Mouse (Mus musculus) midbrain, embryonic 14.5 days (tissue): ENCODE data around the gene Ddo. TPM values are rescaled to one million over a fixed set of nuclear protein-coding genes. Genes with fewer than 3 reads are reported as not detected.

Experiments used
- ATAC-seq: fragments of 200-750 bp; cut with Nextera tagmentation; 2 replicates; pipeline ENCODE4 v1.8.0; 2017; ENCODE audit warnings: moderate number of reproducible peaks, moderate library complexity; ENCODE audit not compliant: low FRiP score, low TSS enrichment
- DNase-seq: peaks from one replicate; pipeline ENCODE4 v3.0.0-alpha.2; 2015
- H3K27ac ChIP-seq: fragments of 300-500 bp; sonication (generic); replicated peaks from 2 replicates; pipeline ENCODE4 v1.5.1; 2014; ENCODE audit warnings: mild to moderate bottlenecking, low read depth, low read length, moderate library complexity
- H3K27me3 ChIP-seq: fragments of 300-500 bp; sonication (generic); 2 replicates; pipeline ENCODE4 v1.6.1; 2014; ENCODE audit warnings: low read length, control low read depth, mixed read lengths; ENCODE audit not compliant: control insufficient read depth, insufficient read depth
- H3K36me3 ChIP-seq: fragments of 300-500 bp; sonication (generic); 2 replicates; pipeline ENCODE4 v1.6.1; 2014; ENCODE audit warnings: low read length, control low read depth; ENCODE audit not compliant: control insufficient read depth, insufficient read depth
- H3K4me1 ChIP-seq: fragments of 300-500 bp; sonication (generic); 2 replicates; pipeline ENCODE4 v1.6.1; 2014; ENCODE audit warnings: mild to moderate bottlenecking, antibody characterized with exemption, low read length, control low read depth; ENCODE audit not compliant: control insufficient read depth, insufficient read depth
- H3K4me2 ChIP-seq: fragments of 300-500 bp; sonication (generic); 2 replicates; pipeline ENCODE4 v1.6.1; 2014; ENCODE audit warnings: mild to moderate bottlenecking, low read length, moderate library complexity
- H3K4me3 ChIP-seq: fragments of 300-500 bp; sonication (generic); replicated peaks from 2 replicates; pipeline ENCODE4 v1.5.1; 2014; ENCODE audit warnings: low read depth, low read length
- H3K9ac ChIP-seq: fragments of 300-500 bp; sonication (generic); replicated peaks from 2 replicates; pipeline ENCODE4 v1.6.1; 2014; ENCODE audit warnings: mild to moderate bottlenecking, low read length, moderate library complexity
- H3K9me3 ChIP-seq: fragments of 300-500 bp; sonication (generic); 2 replicates; pipeline ENCODE4 v1.6.1; 2016; ENCODE audit warnings: low read length, control low read depth, mixed read lengths; ENCODE audit not compliant: control insufficient read depth
- WGBS: fragments of 180-500 bp; shearing (Covaris S2); extraction: QIAGEN DNeasy Blood & Tissue Kit; methylation state at CpG from one replicate; pipeline ENCODE4 v1.1.7; 2014; 5-methylcytosine and 5-hydroxymethylcytosine counted together
- polyA plus RNA-seq: library from polyadenylated mRNA; unstranded; fragments of >200 nt; fragmentation: Nextera tagmentation; extraction: Ambion mirVana; gene quantifications from 2 replicates; pipeline ENCODE4 v1.2.1, GENCODE M21; 2014

Gene Ddo
- polyA plus RNA-seq, 1 experiment from 2014 or later: 0.45 TPM

DNA sequence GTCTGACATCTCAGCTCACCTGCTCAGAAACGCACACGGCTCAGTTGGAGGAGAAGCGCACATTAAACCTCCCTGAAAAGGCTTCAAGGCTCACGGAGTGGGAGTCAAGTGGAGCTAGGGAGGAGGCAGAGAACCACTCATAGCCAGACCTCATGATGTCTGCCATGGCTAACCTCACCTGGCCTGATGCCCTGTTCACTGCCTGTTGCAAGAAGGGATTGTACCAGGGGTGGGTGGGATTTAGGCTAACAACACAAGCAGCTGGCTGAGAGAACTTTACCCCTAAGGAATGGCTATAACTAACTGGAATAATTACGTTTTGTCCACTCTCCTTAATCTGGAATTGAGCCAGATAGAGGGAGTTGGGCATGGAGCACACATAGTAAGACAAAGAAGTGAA, 646 bp downstream of the Ddo start:
- ATAC-seq (no peak), DNase-seq (no peak)
- Histone ChIP-seq H3K9me3 (no peaks in the 10 kb centered on the region), H3K9ac (no peak overlapping the region), H3K4me2 (no peak overlapping the region), H3K4me1 (no peaks in the 10 kb centered on the region), H3K27ac (no peak overlapping the region), H3K36me3 (no peaks in the 10 kb centered on the region), H3K4me3 (no peak overlapping the region), H3K27me3 (no peaks in the 10 kb centered on the region)
- WGBS: 79% methylated on average over 5 of the region's 5 CpGs

DNA sequence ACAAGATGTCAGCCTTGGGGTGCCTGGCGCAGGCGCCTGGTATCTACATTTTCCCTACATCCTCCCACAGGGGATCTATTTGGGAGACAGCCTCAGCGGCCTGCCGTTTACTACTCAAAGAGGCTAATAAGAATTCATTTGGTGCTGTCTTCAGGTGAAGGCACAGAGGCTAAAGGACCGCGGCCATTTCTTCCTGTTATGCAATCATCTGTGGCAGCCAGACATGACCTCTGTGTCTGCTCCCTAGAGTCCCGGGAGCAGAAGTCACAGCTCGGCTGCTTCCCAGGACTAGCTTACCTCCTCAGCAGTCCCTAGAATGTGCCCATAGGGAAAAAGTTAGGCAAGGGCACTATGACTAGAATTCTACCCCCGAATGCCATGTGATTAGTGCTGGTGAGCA, 1.1 kb downstream of the Ddo start:
- DNase-seq: no peak

DNA sequence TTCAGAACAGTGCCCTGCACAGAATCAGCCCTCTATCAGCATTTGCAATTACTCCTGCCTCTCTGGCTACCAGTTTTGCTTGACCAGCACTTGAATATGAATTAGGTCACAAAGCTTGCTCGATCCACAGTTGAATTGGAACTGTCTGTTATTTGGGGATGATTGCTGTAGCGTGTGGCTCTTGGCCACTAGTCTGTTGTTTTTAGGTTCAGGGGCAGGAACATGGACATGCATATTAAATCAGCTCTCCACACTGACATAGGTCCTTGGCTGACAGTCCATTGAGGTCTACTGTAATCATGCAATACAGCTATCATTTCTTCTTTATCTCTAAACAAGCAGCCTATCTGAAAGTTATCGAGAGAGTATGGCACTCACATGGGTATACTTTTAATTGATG, 2.3 kb downstream of the Ddo start:
- Histone ChIP-seq H3K4me3 (no peak overlapping the region), H3K9ac (no peak overlapping the region), H3K27me3 (no peaks in the 10 kb centered on the region), H3K36me3 (no peaks in the 10 kb centered on the region), H3K4me1 (no peaks in the 10 kb centered on the region), H3K27ac (no peak overlapping the region), H3K4me2 (no peak overlapping the region), H3K9me3 (no peaks in the 10 kb centered on the region)
- WGBS: 65% methylated on average over 3 of the region's 3 CpGs
- DNase-seq: no peak
- no peak for ATAC-seq

More for the DNA sequence above, 1.1 kb downstream of the Ddo start:
- Histone ChIP-seq H3K27ac (no peak overlapping the region), H3K9me3 (no peaks in the 10 kb centered on the region), H3K4me3 (no peak overlapping the region), H3K27me3 (no peaks in the 10 kb centered on the region), H3K4me1 (no peaks in the 10 kb centered on the region), H3K9ac (no peak overlapping the region), H3K4me2 (no peak overlapping the region), H3K36me3 (no peaks in the 10 kb centered on the region)
- ATAC-seq: no peak
- WGBS: 82% methylated on average over 9 of the region's 9 CpGs

DNA sequence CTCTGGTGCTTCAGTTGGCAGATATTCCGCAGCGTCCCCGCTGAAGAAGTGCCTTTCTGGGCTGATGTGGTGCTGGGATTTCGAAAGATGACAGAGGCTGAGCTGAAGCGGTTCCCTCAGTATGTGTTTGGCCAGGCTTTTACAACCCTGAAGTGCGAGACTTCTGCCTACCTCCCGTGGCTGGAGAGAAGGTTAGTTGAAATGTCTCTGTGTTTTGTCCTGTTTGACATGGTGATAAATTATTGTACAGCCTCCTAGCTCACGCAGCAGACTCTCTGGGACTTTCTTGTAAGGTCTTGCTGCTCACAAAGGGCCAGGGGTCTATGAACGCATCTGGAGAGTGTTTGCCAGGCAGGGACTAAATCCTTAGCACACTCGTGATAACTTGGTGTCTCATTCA, 7.5 kb downstream of the Ddo start:
- DNase-seq: no peak
- H3K9me3 ChIP-seq: no peaks in the 10 kb centered on the region

DNA sequence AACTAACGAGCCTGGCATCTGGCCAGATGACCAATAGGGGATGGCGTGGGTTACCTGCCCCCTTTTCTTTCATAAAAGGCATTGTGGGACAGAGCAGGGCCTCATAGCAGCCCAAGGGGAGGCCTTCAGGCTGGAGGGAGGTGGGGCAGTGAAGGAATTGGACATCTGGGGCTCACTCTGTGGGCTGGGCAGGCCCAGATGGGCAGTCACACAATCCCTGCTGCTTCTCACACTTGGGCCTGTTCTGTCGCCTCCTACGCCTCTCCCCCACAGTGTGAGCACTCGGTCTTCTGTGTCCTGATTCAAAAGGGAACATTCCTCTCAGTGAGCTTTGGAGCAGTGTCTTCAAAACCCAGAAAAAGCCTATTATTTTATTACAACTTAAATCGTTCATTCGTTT, 8.5 kb downstream of the Ddo start:
- no peak overlapping the region for H3K9ac ChIP-seq
- no peaks in the 10 kb centered on the region for H3K4me1 ChIP-seq
- ATAC-seq: no peak
- H3K36me3 ChIP-seq: no peaks in the 10 kb centered on the region
- no peaks in the 10 kb centered on the region for H3K9me3 ChIP-seq
- no peak for DNase-seq
- whole genome bisulfite sequencing: 48% methylated on average over 7 of the region's 7 CpGs
- H3K4me2 ChIP-seq: no peak overlapping the region
- H3K27me3 ChIP-seq: no peaks in the 10 kb centered on the region
- H3K4me3 ChIP-seq: no peak overlapping the region
- H3K27ac ChIP-seq: no peak overlapping the region

More for the DNA sequence above, 7.5 kb downstream of the Ddo start:
- no peak for ATAC-seq
- Histone ChIP-seq H3K4me3 (no peak overlapping the region), H3K4me2 (no peak overlapping the region), H3K27ac (no peak overlapping the region), H3K4me1 (no peaks in the 10 kb centered on the region), H3K9ac (no peak overlapping the region), H3K27me3 (no peaks in the 10 kb centered on the region), H3K36me3 (no peaks in the 10 kb centered on the region)
- 73% methylated on average over 10 of the region's 10 CpGs for WGBS

DNA sequence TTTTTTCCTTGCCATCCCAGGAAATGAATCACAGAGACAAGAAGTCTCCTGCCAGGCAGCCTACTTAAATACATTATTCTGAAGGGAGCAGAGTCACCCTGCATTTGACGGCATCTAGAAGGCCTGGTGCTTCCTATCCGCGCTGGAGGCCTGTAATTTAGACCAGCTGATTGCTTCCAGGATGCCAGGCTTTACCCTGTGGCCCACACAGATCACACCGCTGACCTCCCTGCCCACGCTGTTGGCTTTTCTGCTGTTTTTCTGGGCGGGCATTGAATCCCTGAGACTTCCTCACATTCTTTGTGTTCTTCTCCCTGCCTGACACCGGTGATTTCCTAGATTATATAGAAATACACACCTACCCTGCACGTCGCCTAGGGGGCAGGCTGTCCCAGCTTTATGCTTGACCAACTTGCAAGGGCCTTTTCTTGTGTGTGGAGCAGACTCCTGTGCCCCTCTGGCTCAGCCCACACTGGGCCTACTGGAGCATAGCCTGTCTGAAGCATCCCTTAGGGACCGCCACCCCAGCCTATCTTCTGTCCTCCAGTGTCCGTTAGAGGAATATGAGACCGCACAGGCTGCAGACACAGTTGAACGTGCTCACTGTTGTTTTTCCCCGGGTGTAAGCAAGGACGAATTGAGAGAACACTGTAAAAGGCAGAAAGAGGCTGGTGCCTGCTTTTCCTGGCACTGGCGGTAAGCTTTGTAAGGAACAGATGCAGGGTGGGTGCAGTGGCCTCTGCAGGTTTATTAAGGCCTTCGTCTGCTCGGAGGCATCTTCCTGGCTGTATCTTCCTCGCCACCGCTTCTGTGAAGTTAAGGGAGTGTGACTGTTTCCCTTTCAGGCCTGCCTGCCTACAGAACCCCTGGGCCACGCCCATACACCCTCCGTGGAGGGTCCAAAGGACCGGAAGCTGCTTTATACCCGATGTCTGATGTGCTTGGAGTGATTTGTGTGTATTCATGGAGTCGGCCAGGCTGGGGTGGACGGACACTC, 9.3 kb downstream of the Ddo start:
- ATAC-seq: no peak
- WGBS: 37% methylated on average over 26 of the region's 26 CpGs
- Histone ChIP-seq H3K9ac (no peak overlapping the region), H3K4me2 (no peak overlapping the region), H3K4me1 (no peaks in the 10 kb centered on the region), H3K36me3 (no peaks in the 10 kb centered on the region), H3K27me3 (no peaks in the 10 kb centered on the region), H3K27ac (no peak overlapping the region), H3K9me3 (no peaks in the 10 kb centered on the region), H3K4me3 (no peak overlapping the region)
- peak; percentile 49 for DNase-seq

DNA sequence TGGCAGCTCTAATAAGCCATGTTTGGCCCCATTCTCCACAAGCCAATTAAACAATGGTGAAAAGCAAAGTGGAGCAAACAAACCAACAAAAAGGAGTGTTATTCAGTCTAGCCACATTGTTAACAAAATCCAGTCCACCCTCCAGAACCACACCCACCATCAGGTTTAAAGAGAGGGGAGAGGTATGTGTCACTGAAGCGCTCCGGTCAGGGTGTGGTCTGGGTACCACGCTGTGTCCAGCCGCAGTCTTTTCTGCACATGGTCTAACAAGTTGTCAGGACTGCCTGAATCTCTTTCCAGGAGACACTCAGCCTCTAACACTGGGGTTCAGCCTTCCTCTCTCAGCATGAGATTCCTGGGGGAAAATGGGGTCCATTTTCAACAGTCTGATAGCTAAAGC, 10.6 kb downstream of the Ddo start:
- Histone ChIP-seq H3K27me3 (no peaks in the 10 kb centered on the region), H3K4me2 (no peak overlapping the region), H3K9me3 (no peaks in the 10 kb centered on the region), H3K4me1 (no peaks in the 10 kb centered on the region), H3K36me3 (no peaks in the 10 kb centered on the region), H3K4me3 (no peak overlapping the region), H3K9ac (no peak overlapping the region), H3K27ac (no peak overlapping the region)
- ATAC-seq (no peak), DNase-seq (no peak)
- WGBS: 88% methylated on average over 4 of the region's 4 CpGs

DNA sequence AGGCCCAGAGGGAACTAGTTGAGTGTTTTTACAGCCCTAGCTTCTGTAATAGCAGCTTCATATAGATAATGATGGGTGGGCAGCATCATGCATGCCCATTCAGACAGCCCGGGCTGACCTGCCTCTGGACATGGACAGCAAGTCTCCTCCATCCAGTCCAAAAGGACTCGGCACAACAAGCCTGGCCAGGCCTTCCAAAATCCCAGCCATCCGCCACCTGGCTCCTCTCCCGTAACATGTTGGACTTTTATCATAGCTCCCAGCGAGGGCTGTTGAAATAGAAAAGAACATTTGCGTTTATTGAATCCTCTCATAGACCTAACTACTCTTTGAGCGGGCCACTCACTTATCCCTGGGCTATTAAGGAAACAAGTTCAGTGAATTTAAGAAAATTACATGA, 12.1 kb downstream of the Ddo start:
- Histone ChIP-seq H3K9ac (no peak overlapping the region), H3K4me1 (no peaks in the 10 kb centered on the region), H3K9me3 (no peaks in the 10 kb centered on the region), H3K27ac (no peak overlapping the region), H3K36me3 (no peaks in the 10 kb centered on the region), H3K4me3 (no peak overlapping the region), H3K27me3 (no peaks in the 10 kb centered on the region), H3K4me2 (no peak overlapping the region)
- no peak for DNase-seq
- ATAC-seq: no peak
- WGBS: 91% methylated on average over 7 of the region's 7 CpGs

DNA sequence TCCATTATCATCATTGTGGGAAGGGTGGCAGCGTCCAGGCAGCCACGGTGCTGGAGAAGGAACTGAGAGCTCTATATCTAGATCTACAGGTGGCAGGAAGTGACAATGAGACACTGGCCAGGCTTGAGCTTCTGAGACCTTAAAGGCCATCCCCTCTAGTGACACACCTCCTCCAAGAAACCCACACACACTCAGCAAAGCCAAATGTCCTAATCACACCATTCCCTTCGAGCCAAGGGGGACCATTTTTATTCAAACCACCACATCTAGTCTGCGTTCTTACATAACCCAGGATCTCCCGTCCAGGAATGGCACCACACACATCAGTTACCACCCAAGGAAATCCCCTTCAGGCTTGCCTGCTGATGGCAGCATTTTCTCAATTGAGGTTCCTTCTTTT, 13.3 kb downstream of the Ddo start:
- WGBS: 82% methylated on average over 5 of the region's 5 CpGs
- Histone ChIP-seq H3K27ac (no peak overlapping the region), H3K9ac (no peak overlapping the region), H3K9me3 (no peaks in the 10 kb centered on the region; the same call in 1 of the 2 replicates), H3K4me2 (no peak overlapping the region), H3K4me1 (no peaks in the 10 kb centered on the region), H3K27me3 (no peaks in the 10 kb centered on the region), H3K4me3 (no peak overlapping the region), H3K36me3 (no peaks in the 10 kb centered on the region)
- DNase-seq (no peak), ATAC-seq (no peak)
